23 mouse cellular contexts compared by ENCODE assay signal in the genomic region with DNA sequence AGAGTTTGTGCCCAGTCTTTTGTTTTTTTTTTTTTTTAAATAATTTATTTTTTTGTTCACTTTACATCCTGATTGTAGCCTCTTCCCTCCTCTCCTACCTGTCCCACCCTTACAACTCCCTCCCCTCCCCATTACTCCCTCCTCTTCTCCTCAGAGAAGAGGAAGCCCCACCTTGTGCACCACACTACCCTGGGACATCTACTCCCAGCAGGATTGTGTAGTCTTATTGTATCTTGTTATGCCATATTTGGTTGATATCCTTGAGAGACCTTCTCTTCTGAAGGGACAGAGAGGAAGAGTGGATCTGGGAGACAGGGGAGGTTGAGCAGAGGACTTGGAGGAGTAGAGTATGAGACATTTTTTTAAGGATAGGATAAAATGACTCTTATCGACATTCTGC. TPM values are rescaled to one million over a fixed set of nuclear protein-coding genes. Genes with fewer than 3 reads are reported as not detected.
DNase-seq lines count a peak whose midpoint lies in the region; TF ChIP-seq lines count a peak whose summit lies in the region.
"Had no signal": no experiment of that assay in that cellular context is flagged by ENCODE, and none has a peak within 500 bp of the region (broad histone marks: within the 10 kb centered on the region; RNA-seq: fewer than 3 reads in every experiment).

No protein-coding gene starts in this region.

- TF ChIP-seq CTCF in layer of hippocampus, adult 2 months (conservative IDR thresholded peaks at IDR 0.05): no peak

- H3K27ac ChIP-seq in layer of hippocampus, adult 2 months: peak overlapping the region; percentile 23; the same call in 1 of the 2 replicates
- peak overlapping the region; percentile 80 for H3K27ac ChIP-seq in brown adipose tissue, adult 24 weeks (replicated peaks; ENCODE audit: low read depth, low read length)
- H3K27ac ChIP-seq: embryonic facial prominence, embryonic 13.5 days; embryonic facial prominence, embryonic 15.5 days; forebrain, embryonic 10.5 days; forebrain, embryonic 12.5 days had no signal

- no peak overlapping the region for H3K4me3 ChIP-seq in layer of hippocampus, adult 2 months
- no peak overlapping the region for H3K4me3 ChIP-seq in brown adipose tissue, adult 24 weeks (ENCODE audit: insufficient read depth, low read depth, low read length)
- H3K4me3 ChIP-seq: embryonic facial prominence, embryonic 13.5 days; embryonic facial prominence, embryonic 15.5 days; erythroblast, embryonic 14.5 days; forebrain, embryonic 10.5 days; forebrain, embryonic 12.5 days had no signal

- DNase-seq in heart, adult 11 months: peak; percentile 86
- DNase-seq in heart, adult 8-10 months (ENCODE audit: low spot score): no peak
- DNase-seq in layer of hippocampus, adult 2 months (ENCODE audit: low spot score in 2 of 2): no peak
- no peak for DNase-seq in layer of hippocampus, postnatal 14 days (ENCODE audit: low spot score in 2 of 2)
- no peak for DNase-seq in cerebellum, postnatal 25 days
- DNase-seq: adrenal gland, adult 2 months; adrenal gland, postnatal 10 days; adrenal gland, postnatal 25 days; cerebellum, adult 11-12 months; cerebellum, adult 2 months; cerebellum, adult 9-10 months; cerebellum, postnatal 10 days; cerebellum, postnatal 36 days; embryo, embryonic 11 days had no signal

- H3K4me1 ChIP-seq in brown adipose tissue, adult 24 weeks (ENCODE audit: control insufficient read depth, insufficient read depth, insufficient read length, low read length): peaks cover 9% of the 10 kb centered on the region; the same call in 1 of the 2 replicates
- H3K4me1 ChIP-seq: embryonic facial prominence, embryonic 13.5 days; embryonic facial prominence, embryonic 15.5 days; forebrain, embryonic 10.5 days; forebrain, embryonic 12.5 days had no signal

RNA-seq across cellular contexts. Expression of a gene that starts 48.2 kb away (rescaled TPM):
- 1 to 10 TPM in 3 of 4 experiments, under 1 TPM in 1; 0.98 to 1.8 (median 1.3) TPM for total RNA-seq in heart, adult 8-10 months (2022)
- 10 to 100 TPM; 75.5 TPM for total RNA-seq in layer of hippocampus, adult 2 months (2021)
- 10 to 100 TPM; 60.6 to 67.4 TPM for total RNA-seq in layer of hippocampus, postnatal 14 days (2021)
- polyA plus RNA-seq in brown adipose tissue, adult 24 weeks (2012; ENCODE audit: insufficient read depth, insufficient read length, missing spikeins): not detected in 2 replicates
- total RNA-seq: adrenal gland, postnatal 25 days; common myeloid progenitor, adult 5-6 weeks; MEL had no signal
- polyA plus RNA-seq: C2C12; erythroblast, embryonic 14.5 days had no signal

Comparison
In these comparisons a context has a peak if more than half of its experiments do, and no peak if none do; other contexts are left out.
1. RNA of a gene that starts 48.2 kb away (total RNA-seq): 75.5 TPM in layer of hippocampus, adult 2 months and 60.6 to 67.4 TPM in layer of hippocampus, postnatal 14 days; 0.98 to 1.8 TPM in heart, adult 8-10 months; every median in the first group is over 10 times any median in the second.